Mouse (Mus musculus): Measurements from ENCODE around the gene Pde1c. TPM values are rescaled to one million over a fixed set of nuclear protein-coding genes. Genes with fewer than 3 reads are reported as not detected.
A peak's percentile ranks its signal among the peaks of the same experiment; 100 is the strongest.

Gene Pde1c
- polyA plus RNA-seq, 1 experiment from 2014 or later, result 0.26 TPM

DNA sequence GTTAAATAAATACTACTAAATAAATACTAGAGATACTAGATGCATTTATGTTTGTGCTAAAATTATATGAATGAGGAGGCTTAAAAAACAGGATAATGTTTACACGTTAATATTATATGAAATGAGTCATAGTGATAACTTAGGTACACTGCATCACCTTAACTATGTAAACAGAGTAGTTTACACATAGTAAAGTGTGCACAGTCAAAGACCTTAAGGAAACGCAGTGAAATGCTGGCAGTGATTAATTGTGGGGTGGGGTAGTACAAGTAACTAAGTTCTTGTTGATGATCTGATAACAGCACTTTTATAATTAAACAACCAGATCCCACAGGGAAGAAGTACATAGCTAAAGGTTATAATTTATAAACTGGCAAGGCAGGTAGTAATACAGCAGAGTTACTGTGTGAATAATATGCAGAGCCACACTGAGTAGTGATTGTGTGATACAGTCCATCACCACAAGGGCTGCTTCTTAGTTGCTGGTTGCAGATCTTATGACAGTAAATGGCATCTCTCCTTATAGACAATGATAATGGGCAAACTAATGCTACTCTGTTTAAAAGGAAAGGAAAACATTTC lies 469.3 kb downstream of the Pde1c start:
- Histone ChIP-seq H3K27ac (ENCODE audit: low read length) (no peak overlapping the region), H3K36me3 (ENCODE audit: insufficient read depth, low read length) (no peaks in the 10 kb centered on the region), H3K4me1 (ENCODE audit: insufficient read depth, low read depth, low read length) (no peaks in the 10 kb centered on the region), H3K4me2 (replicated peaks; ENCODE audit: low read depth, low read length) (no peak overlapping the region), H3K27me3 (replicated peaks; ENCODE audit: insufficient read depth, low read length) (no peaks in the 10 kb centered on the region), H3K4me3 (ENCODE audit: low read depth, low read length) (no peak overlapping the region), H3K9ac (replicated peaks; ENCODE audit: low read depth) (no peak overlapping the region), H3K9me3 (ENCODE audit: low read length) (no peaks in the 10 kb centered on the region)
- 45% methylated on average over 2 of the region's 2 CpGs for WGBS
- DNase-seq (ENCODE audit: low spot score) (no peak), ATAC-seq (no peak)
- TF ChIP-seq CTCF (IDR thresholded peaks at IDR 0.05) (no peak), EP300 (IDR thresholded peaks at IDR 0.05) (no peak)

DNA sequence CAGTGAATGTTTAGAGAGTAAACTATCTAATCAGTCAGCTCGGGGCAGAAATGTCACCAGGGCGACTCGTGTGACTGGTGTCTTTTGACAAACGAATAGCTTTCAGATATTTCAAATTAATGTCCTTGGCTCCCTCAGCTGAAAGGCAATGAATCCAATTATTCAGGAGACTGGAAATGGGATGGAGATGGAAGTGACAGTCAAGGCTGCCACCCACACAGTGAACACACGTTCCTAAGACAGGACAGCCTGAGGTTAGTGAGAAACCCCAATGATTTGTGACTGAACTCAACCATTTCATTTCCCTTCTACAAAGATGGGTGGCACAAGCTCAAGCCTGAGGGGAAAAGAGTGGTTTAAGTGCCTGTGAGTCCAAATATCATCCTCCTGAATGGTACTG lies 470.5 kb downstream of the Pde1c start:
- no peak for TF ChIP-seq EP300 (IDR thresholded peaks at IDR 0.05)
- TF ChIP-seq CTCF (IDR thresholded peaks at IDR 0.05), result no peak
- 22% methylated on average over 5 of the region's 5 CpGs for WGBS
- H3K36me3 ChIP-seq (ENCODE audit: insufficient read depth, low read length), result no peaks in the 10 kb centered on the region

DNA sequence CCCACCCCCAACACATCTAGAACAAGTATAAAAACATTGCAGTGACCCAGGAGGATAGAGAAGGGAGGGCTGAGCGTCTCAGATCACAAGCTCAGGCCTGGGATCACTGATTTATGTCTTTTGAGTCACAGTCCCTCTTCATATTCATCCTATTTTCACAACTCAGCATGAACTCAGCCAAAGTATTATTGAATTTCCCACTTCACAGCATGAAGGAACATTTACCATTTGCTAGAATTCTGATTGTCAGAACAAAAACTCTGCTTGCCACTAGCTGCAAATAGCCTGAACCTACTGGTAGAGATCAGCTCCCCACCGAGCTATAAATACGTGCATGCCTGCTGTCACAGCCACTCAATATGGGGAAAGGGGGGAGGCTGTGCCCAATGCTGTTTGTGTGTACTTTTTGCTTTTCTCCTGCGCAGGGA lies 492.5 kb downstream of the Pde1c start:
- ATAC-seq (no peak), DNase-seq (ENCODE audit: low spot score) (no peak)
- H3K27ac ChIP-seq (ENCODE audit: low read length), result no peak overlapping the region
- H3K4me3 ChIP-seq (ENCODE audit: low read depth, low read length), result no peak overlapping the region
- WGBS, result 50% methylated on average over 4 of the region's 4 CpGs
- no peak overlapping the region for H3K9ac ChIP-seq (replicated peaks; ENCODE audit: low read depth)
- H3K27me3 ChIP-seq (replicated peaks; ENCODE audit: insufficient read depth, low read length), result no peaks in the 10 kb centered on the region
- no peaks in the 10 kb centered on the region for H3K9me3 ChIP-seq (ENCODE audit: low read length)
- no peaks in the 10 kb centered on the region for H3K4me1 ChIP-seq (ENCODE audit: insufficient read depth, low read depth, low read length)
- H3K36me3 ChIP-seq (ENCODE audit: insufficient read depth, low read length), result no peaks in the 10 kb centered on the region
- TF ChIP-seq EP300 (IDR thresholded peaks at IDR 0.05) (no peak), CTCF (IDR thresholded peaks at IDR 0.05) (no peak)
- H3K4me2 ChIP-seq (replicated peaks; ENCODE audit: low read depth, low read length), result no peak overlapping the region

More for the DNA sequence above, 470.5 kb downstream of the Pde1c start:
- ATAC-seq, result no peak
- Histone ChIP-seq H3K9me3 (ENCODE audit: low read length) (no peaks in the 10 kb centered on the region), H3K27me3 (replicated peaks; ENCODE audit: insufficient read depth, low read length) (no peaks in the 10 kb centered on the region), H3K27ac (ENCODE audit: low read length) (no peak overlapping the region), H3K9ac (replicated peaks; ENCODE audit: low read depth) (no peak overlapping the region), H3K4me2 (replicated peaks; ENCODE audit: low read depth, low read length) (no peak overlapping the region), H3K4me1 (ENCODE audit: insufficient read depth, low read depth, low read length) (no peaks in the 10 kb centered on the region), H3K4me3 (ENCODE audit: low read depth, low read length) (no peak overlapping the region)
- no peak for DNase-seq (ENCODE audit: low spot score)

DNA sequence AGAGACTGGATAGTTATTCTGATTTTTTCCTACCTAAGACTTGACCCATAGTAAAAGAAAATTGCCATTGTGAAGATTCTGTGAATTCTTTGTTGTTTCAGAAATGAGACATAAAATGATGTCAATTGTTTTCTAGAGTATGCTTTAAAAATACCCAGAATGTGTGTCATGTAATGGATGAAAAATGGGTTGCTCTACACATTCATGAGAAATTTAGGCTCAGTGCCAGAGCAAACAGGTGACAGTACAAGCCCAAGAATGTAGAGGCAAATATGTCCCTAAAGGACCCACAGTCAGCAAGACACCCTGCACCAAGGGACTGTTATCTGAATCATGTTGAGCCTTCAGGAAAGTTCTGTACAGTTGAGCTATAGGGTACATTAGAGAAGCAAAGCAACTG lies 500.4 kb downstream of the Pde1c start:
- Histone ChIP-seq H3K4me3 (ENCODE audit: low read depth, low read length) (no peak overlapping the region), H3K36me3 (ENCODE audit: insufficient read depth, low read length) (no peaks in the 10 kb centered on the region), H3K9me3 (ENCODE audit: low read length) (no peaks in the 10 kb centered on the region), H3K27ac (ENCODE audit: low read length) (no peak overlapping the region), H3K9ac (replicated peaks; ENCODE audit: low read depth) (no peak overlapping the region), H3K4me1 (ENCODE audit: insufficient read depth, low read depth, low read length) (no peaks in the 10 kb centered on the region), H3K4me2 (replicated peaks; ENCODE audit: low read depth, low read length) (no peak overlapping the region), H3K27me3 (replicated peaks; ENCODE audit: insufficient read depth, low read length) (no peaks in the 10 kb centered on the region)
- DNase-seq (ENCODE audit: low spot score) (no peak), ATAC-seq (no peak)
- TF ChIP-seq CTCF (IDR thresholded peaks at IDR 0.05) (no peak), EP300 (IDR thresholded peaks at IDR 0.05) (no peak)

DNA sequence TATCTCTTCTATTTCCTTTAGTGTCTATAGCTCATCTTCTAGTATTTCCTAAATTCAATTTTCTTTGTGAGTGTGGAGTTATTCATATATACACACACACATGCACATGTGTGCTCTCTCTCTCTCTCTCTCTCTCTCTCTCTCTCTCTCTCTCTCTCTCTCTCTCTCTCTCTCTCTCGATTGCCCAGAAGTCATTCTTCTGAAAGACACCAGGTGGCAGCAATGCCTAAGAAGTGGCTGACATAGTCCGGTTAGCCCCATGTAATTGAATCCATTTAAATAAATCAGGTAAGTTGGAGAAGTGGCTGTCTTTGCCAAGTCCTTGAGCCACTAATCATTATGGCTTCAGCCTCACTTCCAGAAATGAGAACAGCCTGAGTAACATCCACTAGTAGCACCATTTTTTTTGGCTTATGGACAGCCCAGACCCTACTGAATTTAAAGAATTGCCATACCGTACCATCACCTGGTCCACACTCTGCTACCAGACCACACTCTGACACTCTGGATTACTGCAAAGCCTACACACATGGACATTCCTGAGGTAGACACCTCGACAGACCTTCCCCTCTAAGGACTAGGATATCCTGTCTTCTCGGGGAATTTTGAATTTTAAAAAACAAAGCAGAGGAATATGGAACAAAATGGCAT lies 502.1 kb downstream of the Pde1c start:
- Histone ChIP-seq H3K27me3 (replicated peaks; ENCODE audit: insufficient read depth, low read length) (no peaks in the 10 kb centered on the region), H3K4me2 (replicated peaks; ENCODE audit: low read depth, low read length) (no peak overlapping the region), H3K4me1 (ENCODE audit: insufficient read depth, low read depth, low read length) (no peaks in the 10 kb centered on the region), H3K9ac (replicated peaks; ENCODE audit: low read depth) (no peak overlapping the region), H3K4me3 (ENCODE audit: low read depth, low read length) (no peak overlapping the region), H3K27ac (ENCODE audit: low read length) (no peak overlapping the region), H3K36me3 (ENCODE audit: insufficient read depth, low read length) (no peaks in the 10 kb centered on the region), H3K9me3 (ENCODE audit: low read length) (no peaks in the 10 kb centered on the region)
- TF ChIP-seq CTCF (IDR thresholded peaks at IDR 0.05) (peak; percentile 70), EP300 (IDR thresholded peaks at IDR 0.05) (no peak)
- ATAC-seq, result no peak
- peak; percentile 72 for DNase-seq (ENCODE audit: low spot score)
- 31% methylated on average over 5 of the region's 5 CpGs for WGBS

DNA sequence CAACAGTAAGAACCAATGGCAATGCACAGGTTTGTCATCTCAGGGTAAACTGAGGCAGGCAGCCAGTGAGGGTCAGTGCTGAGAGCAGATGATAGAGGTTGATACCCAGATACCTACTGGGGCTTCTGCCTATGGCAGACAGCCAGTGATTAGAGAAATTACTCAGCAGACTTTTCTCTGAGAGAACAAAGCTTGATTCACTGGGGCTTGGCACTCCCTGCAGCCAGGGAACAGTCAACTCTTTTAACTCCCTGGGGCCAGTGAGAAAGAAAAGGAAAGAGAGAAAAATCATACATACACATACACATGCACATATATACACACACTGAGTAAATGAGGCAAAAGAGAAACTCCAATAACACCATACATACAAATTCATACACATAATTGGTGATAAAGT lies 505.2 kb downstream of the Pde1c start:
- no peak for ATAC-seq

More for the DNA sequence above, 505.2 kb downstream of the Pde1c start:
- no peak for TF ChIP-seq EP300 (IDR thresholded peaks at IDR 0.05)
- TF ChIP-seq CTCF (IDR thresholded peaks at IDR 0.05), result no peak
- DNase-seq (ENCODE audit: low spot score), result no peak
- no peaks in the 10 kb centered on the region for H3K4me1 ChIP-seq (ENCODE audit: insufficient read depth, low read depth, low read length)
- H3K27me3 ChIP-seq (replicated peaks; ENCODE audit: insufficient read depth, low read length), result no peaks in the 10 kb centered on the region
- no peaks in the 10 kb centered on the region for H3K36me3 ChIP-seq (ENCODE audit: insufficient read depth, low read length)
- no peak overlapping the region for H3K4me2 ChIP-seq (replicated peaks; ENCODE audit: low read depth, low read length)
- H3K9me3 ChIP-seq (ENCODE audit: low read length), result no peaks in the 10 kb centered on the region
- H3K4me3 ChIP-seq (ENCODE audit: low read depth, low read length), result no peak overlapping the region
- no peak overlapping the region for H3K9ac ChIP-seq (replicated peaks; ENCODE audit: low read depth)
- no peak overlapping the region for H3K27ac ChIP-seq (ENCODE audit: low read length)

Measured in lung, postnatal 0 days (tissue).